Mouse (Mus musculus) small intestine, adult 2 months (tissue): Measurements from ENCODE around the gene Dlst.

ENCODE experiments used
- CTCF ChIP-seq: fragments of 200-500 bp; IDR thresholded peaks from 2 replicates; pipeline ENCODE4 v1.5.1; 2012; ENCODE audit warnings: low read depth, mild to moderate bottlenecking, control low read depth, inconsistent platforms, low read length, moderate library complexity, mixed read lengths; ENCODE audit not compliant: insufficient replicate concordance, insufficient read length; ENCODE audit errors: extremely low read depth
- POLR2A ChIP-seq: fragments of 200-500 bp; IDR thresholded peaks from 2 replicates; pipeline ENCODE4 v1.6.1; 2012; ENCODE audit warnings: low read depth, mild to moderate bottlenecking, control low read depth, inconsistent platforms, low read length, moderate library complexity

DNA sequence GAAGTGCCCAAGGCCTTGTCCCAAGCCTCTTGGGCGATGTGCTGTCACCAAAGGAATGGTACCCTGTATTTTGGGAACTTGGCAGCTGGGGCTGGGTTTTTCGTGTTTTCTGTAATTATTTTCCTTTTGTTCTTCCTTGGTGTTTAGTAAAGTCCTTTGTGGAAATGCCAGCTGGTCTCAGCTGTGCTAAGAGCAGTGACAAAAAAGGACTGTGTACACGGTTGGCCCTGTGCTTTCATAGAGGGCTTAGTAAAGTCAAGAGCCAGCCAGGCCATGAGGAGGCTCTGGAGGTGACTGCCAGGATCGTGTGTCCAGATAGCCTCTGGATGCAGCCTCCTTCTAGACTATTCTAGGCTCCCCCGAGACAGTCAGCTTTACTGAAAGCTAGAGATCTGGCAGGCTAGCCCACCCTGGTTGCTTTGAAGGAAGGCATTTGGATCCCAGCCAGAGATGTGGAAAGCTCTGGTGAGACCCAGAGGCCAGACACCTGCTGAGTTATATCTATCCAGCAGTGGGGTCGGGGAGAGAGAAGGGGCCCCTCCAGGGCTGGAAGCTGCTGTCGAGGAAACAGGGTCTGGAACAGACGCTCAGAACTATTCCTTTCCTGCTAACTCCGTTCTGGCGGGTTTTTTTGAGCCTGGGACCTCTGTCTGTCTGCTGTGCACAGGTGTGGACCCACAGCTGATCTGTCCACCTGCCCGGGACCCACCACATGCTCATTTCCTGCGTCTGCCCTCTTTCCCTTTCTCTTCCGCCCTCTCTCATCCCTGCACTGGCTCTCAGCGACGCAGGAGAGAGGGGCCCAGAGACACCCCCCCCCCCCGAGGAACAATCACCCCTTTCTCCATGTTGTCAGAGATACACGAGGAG lies 71.1 kb downstream of the Dlst start:
- TF ChIP-seq CTCF = no peak
- no peak for TF ChIP-seq POLR2A
